Mouse (Mus musculus) gastrocnemius, adult 18-20 months (tissue): ENCODE measurements at regions not wholly inside any gene's neighbourhood (a gene's known extent, or its start where the extent isn't known, plus 50 kb on each side); places are given as distances from the start of the nearest gene placed in this dataset.

Experiments used
- DNase-seq: peaks from one replicate; pipeline ENCODE4 v3.0.0; 2021; ENCODE audit warnings: low spot score

- no peak for DNase-seq
Observed at GRCm38 (mm10) chr14:25122971-25123535, 335.9 kb upstream of the Zmiz1 start.

- no peak for DNase-seq
Observed at GRCm38 (mm10) chr14:25123541-25124337, 335.2 kb upstream of the Zmiz1 start.

- no peak for DNase-seq
Observed at GRCm38 (mm10) chr14:25126544-25126943, 332.4 kb upstream of the Zmiz1 start.

- DNase-seq: no peak
Observed at GRCm38 (mm10) chr14:25127544-25128159, 331.3 kb upstream of the Zmiz1 start.

GRCm38 (mm10) chr14:25128160-25128547 is 330.8 kb upstream of the Zmiz1 start:
- no peak for DNase-seq

GRCm38 (mm10) chr14:25135371-25135770 is 323.6 kb upstream of the Zmiz1 start:
- no peak for DNase-seq

- DNase-seq: no peak
Observed at GRCm38 (mm10) chr14:25137312-25137711, 321.7 kb upstream of the Zmiz1 start.

- no peak for DNase-seq
Observed at GRCm38 (mm10) chr14:25138485-25138884, 320.5 kb upstream of the Zmiz1 start.

GRCm38 (mm10) chr14:25141933-25142332 is 317.1 kb upstream of the Zmiz1 start:
- peak; percentile 16 for DNase-seq

GRCm38 (mm10) chr14:25143051-25143450 is 315.9 kb upstream of the Zmiz1 start:
- no peak for DNase-seq

GRCm38 (mm10) chr14:25147731-25148130 is 311.3 kb upstream of the Zmiz1 start:
- no peak for DNase-seq

- DNase-seq: no peak
Observed at GRCm38 (mm10) chr14:25150968-25151367, 308.0 kb upstream of the Zmiz1 start.

GRCm38 (mm10) chr14:25151485-25151884 is 307.5 kb upstream of the Zmiz1 start:
- no peak for DNase-seq

- DNase-seq: no peak
Observed at GRCm38 (mm10) chr14:25153573-25153972, 305.4 kb upstream of the Zmiz1 start.

GRCm38 (mm10) chr14:25154180-25154579 is 304.8 kb upstream of the Zmiz1 start:
- no peak for DNase-seq

GRCm38 (mm10) chr14:25155008-25155783 is 303.8 kb upstream of the Zmiz1 start:
- no peak for DNase-seq

GRCm38 (mm10) chr14:25156171-25156570 is 302.8 kb upstream of the Zmiz1 start:
- DNase-seq: no peak

GRCm38 (mm10) chr14:25161684-25162321 is 297.2 kb upstream of the Zmiz1 start:
- no peak for DNase-seq

- DNase-seq: no peak
Observed at GRCm38 (mm10) chr14:25166217-25166616, 292.8 kb upstream of the Zmiz1 start.

- DNase-seq: no peak
Observed at GRCm38 (mm10) chr14:25167604-25168003, 291.4 kb upstream of the Zmiz1 start.

- no peak for DNase-seq
Observed at GRCm38 (mm10) chr14:25168310-25168709, 290.7 kb upstream of the Zmiz1 start.

- no peak for DNase-seq
Observed at GRCm38 (mm10) chr14:25173281-25173680, 285.7 kb upstream of the Zmiz1 start.
